Mouse (Mus musculus): ENCODE results near the gene Exoc3l.

DNA sequence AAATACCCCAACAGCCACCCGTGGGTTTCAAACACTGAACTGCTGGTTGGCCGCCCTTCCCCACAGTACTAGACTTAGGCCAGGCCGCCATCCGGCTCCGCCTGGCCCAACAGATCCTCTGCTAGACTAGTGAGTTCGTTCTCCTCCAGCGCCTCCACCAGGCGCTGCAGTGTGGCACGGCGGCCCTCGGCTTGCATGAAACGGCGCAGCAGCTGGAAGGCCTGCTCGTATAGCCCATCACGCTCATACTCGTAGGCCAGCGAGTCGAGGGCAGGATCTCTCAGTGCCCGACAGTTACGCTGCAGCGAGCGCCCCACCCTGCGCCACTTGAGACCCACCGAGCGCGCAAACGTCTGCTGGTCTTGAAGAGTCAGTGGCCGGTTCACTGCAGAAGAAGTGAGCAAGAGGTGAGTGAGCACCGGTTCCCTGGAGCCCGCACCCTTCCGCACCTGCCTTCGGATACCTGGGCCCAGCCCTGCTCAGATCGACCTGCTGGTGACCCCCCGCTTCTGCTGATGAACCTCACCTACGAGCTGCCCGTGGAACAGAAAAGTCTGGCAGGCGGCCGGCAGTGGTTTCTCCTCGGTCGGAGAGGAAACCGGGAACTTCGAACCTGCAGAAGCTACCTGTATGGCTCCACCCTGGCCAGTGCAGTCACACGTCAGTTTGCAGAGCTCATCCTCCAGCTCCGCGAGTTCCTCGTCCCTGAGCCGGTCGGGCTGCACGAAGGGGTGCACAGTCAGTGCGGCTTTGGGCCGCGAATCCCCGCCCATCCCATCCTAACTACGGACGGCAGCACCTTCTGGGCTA, 36.8 kb downstream of the Exoc3l start:
- TF ChIP-seq POLR2A (IDR thresholded peaks at IDR 0.05; ENCODE audit: insufficient read depth, low read depth, low read length) (no peak), EP300 (IDR thresholded peaks at IDR 0.05; ENCODE audit: insufficient read depth, low read depth, low read length) (no peak)
